Mouse (Mus musculus) heart, postnatal 25 days (tissue): ENCODE data around the gene Rpp21. TPM values are rescaled to one million over a fixed set of nuclear protein-coding genes. Genes with fewer than 3 reads are reported as not detected.
A peak's percentile ranks its signal among the peaks of the same experiment; 100 is the strongest.
"Not testable (repeated sequence)": the region's sequence is repeated elsewhere in the genome, so short reads cannot be mapped to it uniquely, and the experiment has no call there.

Source experiments
- DNase-seq: peaks from one replicate; pipeline ENCODE4 v3.0.0; 2022; ENCODE audit warnings: low spot score
- intact Hi-C: fragments of 180-260 bp; cut with DNase I; formaldehyde crosslinking; loops from one replicate; pipeline ENCODE4 v1.15.1; 2025
- total RNA-seq, 2 experiments: library from RNA; stranded (reverse); gene quantifications; 2 replicates each; pipeline ENCODE4 v1.2.3; 2021

Rpp21 gene
- total RNA-seq, 2 experiments from 2014 or later = 35.9 to 36.8 TPM

- DNase-seq = no peak
- intact Hi-C loops = no loop called here
These were observed 20.4 kb downstream of the Rpp21 start for GRCm38 (mm10) chr17:36237321-36237921.

- DNase-seq, intact Hi-C loops: not testable (repeated sequence)
These were observed 22.6 kb downstream of the Rpp21 start for GRCm38 (mm10) chr17:36235300-36235699.

- DNase-seq = no peak
- intact Hi-C loops = no loop called here
These were observed 24.3 kb downstream of the Rpp21 start for GRCm38 (mm10) chr17:36233572-36233971.

GRCm38 (mm10) chr17:36231318-36231717 is 26.6 kb downstream of the Rpp21 start:
- intact Hi-C loops = no loop called here
- peak; percentile 13 for DNase-seq

- intact Hi-C loops = no loop called here
- no peak for DNase-seq
These were observed 28.8 kb downstream of the Rpp21 start for GRCm38 (mm10) chr17:36229046-36229445.

- DNase-seq = no peak
- intact Hi-C loops = no loop called here
These were observed 30.9 kb downstream of the Rpp21 start for GRCm38 (mm10) chr17:36226921-36227320.

GRCm38 (mm10) chr17:36225231-36225824 is 32.5 kb downstream of the Rpp21 start:
- DNase-seq = no peak
- intact Hi-C loops = no loop called here

- intact Hi-C loops = no loop called here
- DNase-seq = no peak
These were observed 33.4 kb downstream of the Rpp21 start for GRCm38 (mm10) chr17:36224451-36224850.

GRCm38 (mm10) chr17:36218594-36219155 is 39.2 kb downstream of the Rpp21 start:
- intact Hi-C loops = no loop called here
- no peak for DNase-seq

GRCm38 (mm10) chr17:36215586-36215985 is 42.3 kb downstream of the Rpp21 start:
- intact Hi-C loops = no loop called here

GRCm38 (mm10) chr17:36206846-36207245 is 51.0 kb downstream of the Rpp21 start:
- no peak for DNase-seq
- intact Hi-C loops = no loop called here

More at GRCm38 (mm10) chr17:36215586-36215985, 42.3 kb downstream of the Rpp21 start:
- DNase-seq = no peak

- intact Hi-C loops = no loop called here
- no peak for DNase-seq
These were observed 52.0 kb downstream of the Rpp21 start for GRCm38 (mm10) chr17:36205862-36206261.

Other genes starting within 250 kb of the Rpp21 start
- gene H2-T24, start 237.5 kb downstream of the Rpp21 start, total RNA-seq = 1 to 10 TPM; 7.4 to 7.5 TPM
- 10 to 100 TPM; 20.2 to 25.6 TPM for gene H2-T23, start 225.2 kb downstream of the Rpp21 start, total RNA-seq
- 1 to 10 TPM; 7.4 to 7.8 TPM for gene H2-T22, start 215.3 kb downstream of the Rpp21 start, total RNA-seq
- not detected for gene Gm6034, start 215.1 kb downstream of the Rpp21 start, total RNA-seq
- gene Gm11127, start 199.7 kb downstream of the Rpp21 start, total RNA-seq = 1 to 10 TPM; 2.6 to 2.9 TPM
- gene Gm19684, start 136.4 kb downstream of the Rpp21 start, total RNA-seq = not detected
- gene Gm7030, start 128.6 kb downstream of the Rpp21 start, total RNA-seq = not detected
- gene Gm8909, start 89.5 kb downstream of the Rpp21 start, total RNA-seq = not detected
- gene H2-T3, start 67.8 kb downstream of the Rpp21 start, total RNA-seq = not detected
- 1 to 10 TPM; 5.7 to 7.0 TPM for gene Trim39, start 14.2 kb upstream of the Rpp21 start, total RNA-seq
- gene H2-M10.2, start 28.4 kb upstream of the Rpp21 start, total RNA-seq = not detected
- not detected for gene H2-M10.1, start 68.1 kb upstream of the Rpp21 start, total RNA-seq
- not detected for gene H2-M10.3, start 110.3 kb upstream of the Rpp21 start, total RNA-seq
- not detected for gene H2-M10.4, start 204.3 kb upstream of the Rpp21 start, total RNA-seq